Mouse (Mus musculus): ENCODE measurements around the gene Tnpo2.

The Tnpo2 gene

DNA sequence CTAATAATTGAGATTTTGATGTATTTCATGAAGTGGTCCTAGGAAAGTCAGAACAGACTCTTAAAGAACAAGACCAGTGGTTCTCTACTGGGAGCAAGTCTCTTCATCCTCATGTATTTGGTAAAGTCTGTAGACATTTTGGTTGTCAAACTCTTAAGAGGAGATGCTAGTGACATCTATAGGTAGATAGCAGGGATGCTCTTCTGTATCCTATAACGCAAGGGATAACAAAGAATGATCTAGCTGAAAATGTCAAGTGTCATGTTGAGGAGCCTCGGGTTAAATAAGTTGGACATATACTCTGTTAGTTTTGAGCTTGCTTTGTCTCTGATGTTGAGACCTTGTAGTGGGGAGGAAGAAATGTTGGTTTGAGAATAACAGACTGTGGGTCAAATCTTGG, 8.8 kb upstream of the Tnpo2 start:
- DNase-seq, result no peak

DNA sequence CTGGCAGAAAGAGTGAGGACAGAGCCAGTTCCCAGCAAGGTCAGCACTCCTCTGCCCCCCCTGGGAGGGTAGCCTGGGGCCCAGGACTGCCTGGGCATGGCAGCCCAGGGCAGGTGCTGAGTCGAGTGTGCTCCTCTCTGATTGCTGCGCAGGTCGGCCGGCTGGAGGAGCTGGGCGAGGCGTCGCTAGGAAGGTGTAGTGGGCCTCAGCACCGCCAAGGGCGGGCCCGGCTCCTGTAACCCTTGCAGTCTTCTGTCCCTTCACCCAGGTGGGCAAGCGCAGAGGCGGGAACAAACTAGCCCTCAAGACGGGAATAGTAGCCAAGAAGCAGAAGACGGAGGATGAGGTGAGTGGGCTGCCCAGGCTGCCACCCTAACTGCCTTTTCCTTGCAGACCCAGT, 7.4 kb upstream of the Tnpo2 start:
- DNase-seq, result no peak

DNA sequence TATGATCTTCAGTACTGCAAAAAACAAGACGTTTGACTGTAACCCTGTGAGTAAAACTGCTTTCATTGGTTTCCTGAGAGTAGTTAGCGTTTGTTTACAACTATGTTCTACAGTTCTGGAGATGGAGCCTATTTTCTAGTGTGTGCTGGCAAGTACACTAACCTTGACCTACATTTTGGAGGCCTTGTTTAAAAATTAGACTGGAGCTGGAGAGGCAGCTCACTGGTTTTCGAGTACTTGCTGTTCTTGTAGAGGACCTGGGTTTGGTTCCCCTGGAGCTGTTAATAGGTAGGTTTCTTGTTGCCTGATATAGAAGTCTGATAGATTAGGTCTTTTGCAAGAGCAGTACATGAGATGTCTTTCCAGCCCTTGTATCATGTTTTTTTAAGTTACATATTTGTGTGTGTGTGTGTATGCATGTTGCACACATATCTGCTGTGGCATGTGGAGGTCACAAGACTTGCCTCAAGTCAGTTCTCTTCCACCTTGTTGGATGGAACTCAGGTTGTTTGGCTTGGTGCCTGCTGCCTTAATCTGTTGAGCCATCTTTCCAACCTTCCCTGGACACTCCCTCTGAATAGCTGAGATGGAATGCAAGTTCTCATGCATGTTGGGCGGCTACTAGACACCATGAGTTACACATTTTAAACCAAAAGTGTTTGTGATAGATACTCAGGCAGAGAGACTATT, 3.9 kb upstream of the Tnpo2 start:
- DNase-seq, result no peak

DNA sequence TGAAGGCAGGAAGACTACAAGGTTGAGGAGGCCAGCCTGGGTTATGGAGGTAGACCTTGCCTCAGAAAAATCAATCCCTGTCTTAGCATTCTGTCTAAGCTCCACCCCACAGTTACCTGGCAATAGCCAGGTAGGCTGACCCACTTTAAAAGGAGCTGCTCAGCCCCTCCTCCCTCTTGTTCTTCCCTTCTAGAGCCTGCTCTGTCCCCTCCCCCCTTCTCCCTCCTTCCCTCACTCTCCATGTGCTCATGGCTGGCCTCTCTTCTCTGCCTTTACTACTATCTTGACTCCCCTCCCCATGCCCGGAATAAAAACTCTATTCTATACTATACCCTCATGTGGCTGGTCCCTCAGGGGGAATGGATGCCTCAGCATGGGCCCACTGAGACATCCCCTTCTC, 2.8 kb upstream of the Tnpo2 start:
- no peak for DNase-seq

DNA sequence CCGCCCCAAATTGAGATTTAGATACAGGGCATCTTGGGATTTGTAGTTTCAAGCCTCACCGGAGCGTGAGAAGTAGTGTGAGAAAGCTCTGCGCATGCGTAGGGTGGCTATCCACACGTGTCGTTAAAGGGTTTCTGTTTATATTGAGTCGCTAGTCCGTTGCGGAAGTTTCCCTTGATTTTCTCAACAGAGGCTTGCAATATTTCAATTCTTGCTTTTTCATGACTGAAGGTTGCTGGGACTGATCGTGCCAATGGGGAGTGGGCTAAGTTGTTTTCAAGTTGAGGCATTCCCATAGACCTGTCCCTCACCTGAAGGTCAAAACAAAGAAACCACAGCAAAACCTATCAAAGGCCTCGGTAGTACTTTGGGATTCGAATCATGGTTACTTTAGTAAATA, 2.0 kb upstream of the Tnpo2 start:
- DNase-seq, result peak; percentile 79

DNA sequence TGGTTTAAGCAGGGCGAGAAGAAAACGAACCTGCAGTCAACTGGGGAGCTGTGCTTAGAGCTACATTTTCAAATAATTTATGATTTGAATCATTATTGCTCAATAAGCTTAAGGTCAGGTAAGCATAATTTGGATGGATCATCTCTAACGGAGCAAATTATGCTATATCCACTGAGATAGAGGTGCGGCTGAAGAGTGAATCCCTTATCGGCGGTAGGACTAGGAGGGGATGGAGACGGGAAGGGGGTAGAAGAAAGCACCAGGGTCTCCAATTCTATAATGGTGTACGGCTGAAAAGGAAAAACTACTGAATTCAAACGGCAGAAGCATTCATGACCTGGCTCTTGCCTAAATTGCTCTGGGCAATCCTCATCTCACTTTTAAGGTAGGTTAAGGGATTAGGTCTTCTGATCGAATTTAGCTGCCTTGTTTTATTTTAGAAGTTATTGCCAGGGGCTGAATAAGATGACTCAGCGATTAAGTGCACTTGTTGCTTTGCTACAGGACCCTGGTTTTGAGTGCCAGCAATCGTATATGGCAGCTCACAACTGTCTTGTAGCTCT, 1.5 kb upstream of the Tnpo2 start:
- no peak for DNase-seq

DNA sequence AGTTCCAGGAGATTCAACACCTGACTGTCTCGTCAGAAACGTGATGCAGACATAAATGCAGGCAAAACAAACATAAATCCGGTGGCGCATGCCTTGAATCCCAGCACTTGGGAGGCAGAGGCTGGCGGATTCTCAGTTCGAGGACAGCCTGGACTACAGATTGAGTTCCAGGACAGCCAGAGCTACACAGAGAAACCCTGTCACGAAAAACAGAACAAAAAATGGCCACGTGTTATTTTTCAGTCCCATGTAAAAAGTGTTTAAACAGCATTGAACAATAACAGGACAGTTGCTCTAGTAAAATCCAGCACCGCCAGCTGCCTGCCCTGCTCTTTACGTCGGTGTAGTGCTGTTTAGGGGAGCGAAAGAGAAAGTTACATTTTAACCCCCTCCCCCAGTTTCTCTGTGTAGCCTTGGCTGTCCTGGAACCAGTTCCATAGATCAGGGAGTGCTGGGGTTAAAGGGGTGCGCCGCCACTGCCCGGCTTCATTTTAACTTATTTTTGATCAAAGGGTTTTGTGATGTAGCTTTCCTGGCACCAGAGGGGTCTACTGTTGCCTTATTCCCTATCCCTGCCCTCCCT, 896 bp upstream of the Tnpo2 start:
- no peak for DNase-seq

DNA sequence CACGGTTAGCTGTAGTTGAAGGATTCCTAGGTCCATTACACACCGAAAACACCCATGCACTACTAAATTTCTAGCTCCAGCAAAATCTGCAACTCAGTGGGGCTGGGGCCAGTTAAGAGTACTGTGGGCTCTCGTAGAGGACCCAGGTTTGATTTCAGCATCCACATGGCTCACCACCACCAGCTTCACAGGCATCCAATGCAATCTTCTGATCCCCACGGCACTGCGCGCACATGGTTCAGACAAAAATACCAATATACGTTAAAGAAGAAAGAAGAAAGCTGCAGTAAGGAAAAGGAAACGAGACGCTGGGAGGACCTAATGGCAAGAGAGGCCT, 366 bp upstream of the Tnpo2 start:
- DNase-seq, result no peak

DNA sequence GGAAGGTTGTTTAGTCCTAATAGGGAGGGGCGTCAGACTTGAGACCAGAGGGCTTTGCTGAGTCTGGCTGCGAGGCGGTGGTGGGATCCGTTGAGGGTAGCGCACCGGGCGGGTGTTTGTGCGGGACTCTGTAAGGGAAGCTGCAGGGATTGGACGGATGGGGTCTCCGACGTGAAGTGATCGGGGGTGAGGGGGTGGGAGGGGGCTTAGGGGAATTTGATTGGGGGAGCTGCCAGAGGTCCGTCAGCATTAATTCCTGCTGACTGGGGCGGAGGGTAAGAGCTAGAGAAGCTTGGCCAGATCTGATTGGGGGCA, 608 bp downstream of the Tnpo2 start:
- no peak for DNase-seq

DNA sequence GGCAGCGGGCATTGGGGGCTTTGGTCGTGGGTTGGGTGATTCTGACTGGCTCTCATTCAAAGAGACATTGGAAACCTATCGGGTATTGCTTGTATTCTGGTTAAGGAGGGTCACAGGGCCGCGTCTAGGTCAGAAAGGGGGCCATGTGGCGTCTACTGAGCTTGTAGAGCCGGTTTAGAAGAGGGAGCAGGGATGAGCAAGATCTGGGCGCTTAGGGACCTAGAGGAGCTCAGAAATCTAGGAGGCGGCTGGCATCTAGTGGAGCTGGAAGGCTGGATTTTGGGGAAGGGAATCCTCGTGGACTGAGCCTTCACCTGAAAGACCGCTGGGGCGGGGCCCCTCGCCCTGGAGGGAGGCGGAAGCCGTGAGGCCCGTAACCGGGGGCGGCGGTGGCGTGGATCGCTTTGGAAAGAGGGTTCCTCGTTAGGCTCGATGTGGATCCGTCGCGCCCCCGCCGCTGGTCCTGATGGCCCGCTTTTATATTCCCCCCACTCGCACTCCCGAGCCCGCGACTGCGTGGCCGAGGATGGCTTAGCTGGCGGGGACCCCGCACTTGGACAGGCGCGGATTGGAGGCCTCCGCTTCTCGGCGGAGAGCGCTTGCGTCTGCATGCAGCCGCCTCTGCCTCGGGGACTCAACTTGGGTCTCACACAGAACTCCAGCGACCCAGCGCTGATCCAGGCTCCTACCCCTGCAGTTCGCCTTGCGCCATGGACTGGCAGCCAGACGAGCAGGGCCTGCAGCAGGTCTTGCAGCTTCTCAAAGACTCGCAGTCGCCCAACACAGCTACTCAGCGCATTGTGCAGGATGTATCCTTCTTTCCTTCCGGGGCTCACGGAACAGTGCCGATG, 1.2 kb downstream of the Tnpo2 start:
- DNase-seq, result peak; percentile 42

DNA sequence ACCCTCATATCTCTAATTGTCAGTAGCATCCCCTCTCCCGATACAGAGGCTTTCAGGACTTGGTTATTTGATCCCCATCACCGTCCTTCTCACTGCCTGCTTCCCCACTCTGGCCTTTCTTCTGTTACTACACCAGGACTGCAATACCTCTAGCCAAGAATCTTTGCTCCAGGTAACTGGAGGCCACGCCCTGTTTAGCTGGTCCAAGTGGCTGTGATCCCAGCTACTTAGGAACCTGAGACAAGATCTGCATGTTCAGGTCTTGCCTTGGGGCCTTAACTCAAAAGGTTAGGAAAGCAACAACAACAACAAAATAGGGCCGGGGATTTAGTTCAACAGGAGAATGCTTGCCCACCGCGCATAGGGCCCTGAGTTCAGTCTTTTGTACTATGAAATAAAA, 6.9 kb downstream of the Tnpo2 start:
- DNase-seq, result no peak

DNA sequence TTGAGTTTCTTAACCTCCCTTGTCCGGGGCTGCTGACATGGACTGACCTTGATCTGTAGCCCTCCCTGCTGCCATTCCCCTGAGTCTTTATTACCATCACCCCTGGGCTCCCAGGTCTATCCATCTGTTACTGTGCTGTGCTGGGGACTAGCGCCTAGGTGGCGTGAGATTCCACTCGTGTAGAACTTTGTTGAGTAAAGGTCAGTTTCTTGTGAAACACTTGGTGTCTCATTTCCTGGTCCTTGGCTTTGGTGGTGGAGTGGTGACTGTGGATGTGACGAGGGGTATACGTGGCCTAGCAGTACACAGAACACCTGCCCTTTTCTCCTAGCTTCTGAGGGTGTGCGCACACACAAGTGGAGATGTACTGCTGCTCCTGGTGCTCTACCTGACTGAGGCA, 20.7 kb downstream of the Tnpo2 start:
- DNase-seq, result no peak

DNA sequence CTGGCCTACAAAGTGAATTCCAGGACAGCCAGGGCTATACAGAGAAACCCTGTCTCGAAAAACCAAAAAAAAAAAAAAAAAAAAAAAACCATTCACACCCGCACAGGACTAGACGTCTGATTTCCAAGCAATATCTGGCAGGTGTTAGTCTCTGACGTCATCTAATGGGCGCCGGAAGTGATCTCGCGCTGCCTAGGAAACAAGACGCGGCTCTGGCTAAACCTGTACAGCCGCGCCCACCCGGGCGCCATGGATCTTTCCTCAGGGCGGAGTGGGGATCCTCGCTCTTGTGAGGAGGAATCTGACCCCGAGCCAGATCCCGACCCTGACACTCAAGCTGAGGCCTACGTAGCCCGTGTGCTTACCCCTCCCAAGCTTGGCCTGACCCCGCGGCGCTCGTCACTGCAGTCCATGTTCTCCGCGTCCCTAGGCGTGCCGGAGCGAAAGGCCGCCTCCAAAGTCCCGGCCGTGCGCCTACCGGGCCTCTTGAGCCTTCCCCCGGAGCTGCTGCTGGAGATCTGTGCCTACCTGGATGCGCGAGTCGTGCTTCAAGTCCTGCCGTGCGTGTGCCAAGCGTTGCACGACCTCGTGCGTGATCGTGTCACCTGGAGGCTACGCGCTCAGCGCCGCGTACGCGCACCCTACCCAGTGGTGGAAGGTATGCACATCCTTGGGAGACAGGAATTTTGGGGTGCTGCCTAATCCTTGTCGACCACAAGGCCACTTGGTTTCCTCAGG, 23.3 kb downstream of the Tnpo2 start, which contains the start of gene Fbxw9:
TSS of gene Fbxw9 (plus strand) at position 177 of the 738 bp plus-strand sequence.
- DNase-seq, result peak; percentile 84

DNA sequence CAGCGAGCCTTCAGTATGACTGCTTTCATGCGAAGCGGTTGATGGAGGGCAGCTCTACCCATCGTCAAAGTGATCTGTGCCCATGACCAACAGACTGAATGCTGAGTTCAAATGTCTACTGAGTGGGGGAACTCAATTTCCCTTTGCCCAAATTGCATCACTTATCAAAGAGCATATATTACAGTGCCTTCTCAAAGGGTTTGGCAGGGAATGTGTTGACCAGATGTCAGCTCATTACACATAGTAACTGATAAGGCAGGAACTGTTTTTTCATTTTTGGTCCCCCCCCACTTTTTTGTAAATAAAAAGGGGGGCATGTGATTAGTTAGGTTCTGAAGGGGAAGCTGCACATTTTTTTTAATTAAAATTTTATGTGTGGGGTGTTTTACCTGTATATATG, 25.9 kb downstream of the Tnpo2 start:
- DNase-seq, result no peak

DNA sequence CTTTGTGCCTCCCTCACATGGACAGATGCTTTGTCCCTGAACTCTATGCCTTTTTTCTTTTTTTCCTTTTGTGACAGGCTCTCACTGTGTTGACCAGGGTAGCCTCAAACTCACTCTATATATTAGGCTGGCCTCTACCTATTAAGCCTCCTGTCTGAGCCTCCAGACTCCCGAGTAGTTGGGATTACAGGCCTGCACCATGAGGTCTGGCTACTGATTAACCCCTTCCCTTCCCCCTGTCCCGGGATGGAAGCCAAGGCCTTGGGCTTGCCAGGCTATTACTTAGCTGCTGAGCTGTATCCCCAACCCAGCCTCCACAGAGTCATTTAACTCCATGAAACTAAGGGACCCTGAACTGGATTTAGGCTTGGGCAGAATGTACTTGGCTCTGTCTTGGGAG, 28.5 kb downstream of the Tnpo2 start:
- no peak for DNase-seq

DNA sequence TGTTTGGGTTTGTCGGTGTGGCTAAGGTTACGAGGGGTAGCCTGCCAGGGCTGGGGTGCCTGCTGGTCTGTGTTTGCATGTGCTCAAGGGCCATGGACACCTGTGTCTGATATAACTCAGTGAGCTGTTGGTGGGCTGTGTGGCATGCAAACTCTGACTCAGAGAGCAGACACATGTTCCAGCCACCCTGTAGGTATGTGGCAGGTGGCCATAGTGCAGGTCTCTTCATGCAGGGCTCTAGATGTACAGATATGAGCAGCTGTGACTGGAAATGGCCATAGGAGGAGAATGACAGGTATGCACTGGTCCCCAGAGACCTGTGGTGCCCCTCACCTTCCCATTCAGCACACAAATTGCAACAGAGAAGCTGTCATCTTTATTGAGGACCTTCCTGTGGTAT, 30.4 kb downstream of the Tnpo2 start:
- DNase-seq, result no peak

DNA sequence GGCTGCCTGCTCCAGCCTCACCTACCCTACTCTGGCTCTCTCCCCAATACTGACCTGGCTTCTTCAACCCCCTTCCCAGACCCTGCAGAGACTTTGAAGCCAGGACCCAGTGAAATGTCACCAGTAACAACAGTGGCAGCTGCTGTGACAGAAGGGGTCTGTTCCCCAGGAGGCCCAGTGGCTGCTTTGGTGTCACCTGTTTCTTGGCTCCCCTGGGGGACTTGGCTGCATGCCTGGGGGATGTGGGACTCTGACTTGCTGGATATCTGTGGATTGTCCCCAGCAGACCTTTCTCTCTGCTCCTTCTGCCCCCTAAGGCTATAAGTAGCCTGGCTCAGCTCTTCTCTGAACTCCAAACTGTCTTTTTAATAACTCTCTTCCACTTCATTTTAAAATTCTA, 31.3 kb downstream of the Tnpo2 start, which contains the start of gene Gm5741:
TSS of gene Gm5741 (minus strand) at position 1 of the 400 bp plus-strand sequence.
- no peak for DNase-seq

DNA sequence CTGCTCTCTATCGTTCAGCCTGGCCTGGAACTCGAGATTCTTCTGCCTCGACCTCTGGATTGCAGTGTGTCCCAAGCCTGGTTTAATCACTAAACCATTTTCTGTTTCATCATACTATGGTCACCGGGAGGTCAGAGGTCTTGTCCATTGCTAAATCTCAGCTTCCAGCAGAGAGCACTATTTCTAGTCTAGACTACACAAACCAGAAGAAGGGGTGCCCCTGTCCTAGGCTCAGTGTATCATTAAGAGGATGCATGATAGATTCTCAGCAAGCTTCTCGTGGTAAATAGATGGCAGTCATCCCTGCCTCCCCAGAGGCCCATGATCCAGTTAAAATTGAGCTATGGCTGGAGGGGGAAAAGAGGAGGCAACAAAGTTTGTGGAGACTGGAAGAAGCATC, 34.3 kb downstream of the Tnpo2 start:
- no peak for DNase-seq

DNA sequence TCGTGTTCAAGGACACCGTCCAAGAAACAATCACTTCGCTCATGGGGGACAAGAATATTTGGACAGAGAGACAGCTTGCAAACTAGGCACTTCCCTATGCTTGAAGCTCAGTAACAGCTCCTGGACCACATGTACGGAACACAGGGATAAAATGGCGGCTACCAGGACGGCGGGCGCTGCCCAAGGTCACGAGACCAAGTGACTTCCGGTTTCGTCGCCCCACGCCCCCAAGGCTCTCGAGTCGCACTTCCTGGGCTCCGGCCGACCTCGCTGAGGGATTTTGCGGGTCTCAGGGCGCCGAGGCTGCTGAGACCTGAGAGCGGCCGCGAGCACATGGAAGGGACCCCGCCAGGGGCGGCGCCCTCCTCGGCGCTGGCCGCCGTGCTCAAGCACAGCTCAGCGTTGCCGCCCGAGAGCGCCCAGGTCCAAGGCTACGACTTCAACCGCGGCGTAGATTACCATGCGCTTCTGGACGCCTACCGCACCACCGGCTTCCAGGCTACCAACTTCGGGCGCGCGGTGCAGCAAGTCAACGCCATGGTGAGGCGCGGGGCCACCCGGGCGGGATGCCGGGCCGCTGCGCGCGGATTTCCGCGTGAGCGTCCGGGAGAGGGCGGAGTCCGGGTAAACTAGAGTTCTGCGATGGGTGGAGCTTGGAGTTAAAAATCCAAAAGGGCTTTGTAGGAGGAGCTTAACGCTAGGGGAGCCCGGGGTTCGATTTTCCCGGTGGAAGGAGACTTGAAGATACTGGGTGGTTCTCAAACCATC, 35.0 kb downstream of the Tnpo2 start, which contains the start of gene Dhps:
TSS of gene Dhps (plus strand) at position 244 of the 768 bp plus-strand sequence.
- peak; percentile 86 for DNase-seq

DNA sequence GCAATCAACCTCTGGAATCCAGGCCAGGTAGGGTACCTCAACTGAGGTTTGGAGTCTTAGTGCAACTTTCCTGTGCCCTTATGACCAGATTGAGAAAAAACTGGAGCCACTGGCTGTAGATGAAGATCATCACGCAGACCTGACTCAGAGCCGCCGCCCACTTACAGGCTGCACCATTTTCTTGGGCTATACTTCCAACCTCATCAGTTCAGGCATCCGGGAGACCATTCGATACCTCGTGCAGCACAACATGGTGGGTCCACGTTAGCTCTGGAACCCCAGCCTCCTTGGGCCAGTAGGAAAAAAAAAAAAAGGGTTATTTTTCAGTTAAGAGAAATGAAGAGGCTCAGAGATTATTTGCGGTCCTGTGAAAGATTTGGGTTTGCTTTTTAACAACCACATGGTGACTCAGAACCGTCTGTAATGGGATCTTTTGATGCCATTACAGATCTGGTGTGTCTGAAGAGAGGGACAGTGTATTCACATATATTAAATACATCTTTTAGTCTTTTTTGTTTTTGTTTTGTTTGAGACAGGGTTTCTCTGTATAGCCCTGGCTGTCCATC, 35.7 kb downstream of the Tnpo2 start:
- DNase-seq, result no peak

DNA sequence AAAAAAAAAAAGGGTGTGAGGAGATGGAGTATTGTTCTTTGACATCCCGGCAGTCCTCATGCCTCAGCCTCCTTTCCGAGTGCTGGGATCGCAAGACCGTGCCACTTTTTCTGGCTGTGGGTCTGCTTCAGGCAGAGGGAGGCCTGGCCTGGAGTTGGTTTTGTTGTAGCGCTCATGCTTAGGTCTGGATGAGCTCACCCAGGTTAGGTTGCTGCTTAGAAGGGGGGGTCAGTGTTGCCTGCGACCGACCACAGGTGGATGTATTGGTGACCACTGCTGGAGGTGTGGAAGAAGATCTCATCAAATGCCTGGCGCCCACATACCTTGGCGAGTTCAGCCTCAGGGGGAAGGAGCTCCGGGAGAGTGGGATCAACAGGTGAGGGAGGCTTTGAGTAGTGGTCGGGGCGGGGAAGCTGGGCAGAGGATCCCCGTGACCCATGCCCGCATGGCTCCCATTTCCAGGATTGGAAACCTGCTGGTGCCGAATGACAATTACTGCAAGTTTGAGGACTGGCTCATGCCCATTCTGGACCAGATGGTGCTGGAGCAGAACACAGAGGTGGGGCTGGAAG, 36.4 kb downstream of the Tnpo2 start:
- DNase-seq, result no peak

DNA sequence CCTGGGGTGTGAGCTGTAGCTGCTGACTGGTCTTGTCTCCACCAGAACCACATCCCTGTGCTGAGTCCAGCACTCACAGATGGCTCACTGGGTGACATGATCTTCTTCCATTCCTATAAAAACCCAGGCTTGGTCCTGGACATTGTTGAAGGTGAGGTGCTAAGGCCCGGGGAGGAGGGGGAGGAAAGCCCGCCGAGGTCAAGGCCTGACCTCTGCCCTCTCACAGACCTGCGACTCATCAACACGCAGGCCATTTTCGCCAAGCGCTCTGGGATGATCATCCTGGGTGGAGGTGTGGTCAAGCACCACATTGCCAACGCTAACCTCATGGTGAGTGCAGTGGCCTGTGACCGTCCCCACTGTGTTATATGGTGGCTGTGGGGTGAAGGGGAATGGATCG, 37.5 kb downstream of the Tnpo2 start:
- no peak for DNase-seq
